Mouse (Mus musculus): ENCODE results near the gene Etv6. TPM values are rescaled to one million over a fixed set of nuclear protein-coding genes. Genes with fewer than 3 reads are reported as not detected.

Gene Etv6
- total and polyA plus RNA-seq, 2 experiments from 2014 or later: 4.0 to 9.1 TPM

DNA sequence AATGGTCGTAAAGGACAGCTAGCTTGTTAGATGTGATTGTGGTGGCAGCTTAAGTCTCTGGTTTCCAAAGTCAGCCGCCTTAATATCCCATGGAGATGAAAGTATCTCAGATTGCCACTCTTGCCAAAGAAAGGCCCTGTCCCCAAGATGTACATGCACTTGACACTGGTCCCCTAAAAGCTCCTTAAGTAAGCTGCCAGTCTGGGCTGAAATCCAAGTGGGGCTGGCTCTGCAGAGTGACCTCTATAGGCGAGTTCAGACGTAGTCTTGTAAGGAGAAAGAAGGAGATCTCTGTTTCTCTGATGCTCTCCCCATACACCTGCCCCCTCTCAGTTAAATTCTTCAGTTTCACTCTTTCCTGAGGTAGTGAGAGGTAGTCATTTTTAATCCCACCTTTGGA lies 200.8 kb downstream of the Etv6 start:
- ATAC-seq: no peak
- Histone ChIP-seq H3K27me3 (ENCODE audit: insufficient read depth, low read length) (no peaks in the 10 kb centered on the region), H3K9ac (replicated peaks; ENCODE audit: low read length) (no peak overlapping the region), H3K4me2 (ENCODE audit: low read depth, low read length) (no peak overlapping the region), H3K9me3 (ENCODE audit: low read length) (no peaks in the 10 kb centered on the region), H3K4me1 (ENCODE audit: insufficient read depth, low read length) (no peaks in the 10 kb centered on the region), H3K27ac (no peak overlapping the region), H3K36me3 (ENCODE audit: insufficient read depth, low read length) (no peaks in the 10 kb centered on the region; the same call in 1 of the 2 replicates), H3K4me3 (ENCODE audit: low read length) (no peak overlapping the region)
- TF ChIP-seq CTCF (IDR thresholded peaks at IDR 0.05; ENCODE audit: low read depth): 0 out of 2 replicates have a peak, but pooled peaks have one; percentile 4
- no peak for DNase-seq (ENCODE audit: low spot score)
- 56% methylated on average over 4 of the region's 4 CpGs for WGBS

GRCm38 (mm10) chr6:134238455-134238854 lies 203.0 kb downstream of the Etv6 start:
- WGBS: 83% methylated on average over 9 of the region's 9 CpGs
- ATAC-seq: no peak

GRCm38 (mm10) chr6:134240988-134241387 lies 205.5 kb downstream of the Etv6 start:
- no peaks in the 10 kb centered on the region for H3K9me3 ChIP-seq (ENCODE audit: low read length)
- no peaks in the 10 kb centered on the region for H3K27me3 ChIP-seq (ENCODE audit: insufficient read depth, low read length)
- H3K4me2 ChIP-seq (ENCODE audit: low read depth, low read length): no peak overlapping the region
- ATAC-seq (no peak), DNase-seq (ENCODE audit: low spot score) (no peak)
- no peak overlapping the region for H3K9ac ChIP-seq (replicated peaks; ENCODE audit: low read length)
- WGBS: 98% methylated on average over 4 of the region's 4 CpGs
- H3K4me3 ChIP-seq (ENCODE audit: low read length): no peak overlapping the region
- no peaks in the 10 kb centered on the region for H3K4me1 ChIP-seq (ENCODE audit: insufficient read depth, low read length)
- TF ChIP-seq CTCF (IDR thresholded peaks at IDR 0.05; ENCODE audit: low read depth): peak; percentile 40
- no peaks in the 10 kb centered on the region; the same call in 1 of the 2 replicates for H3K36me3 ChIP-seq (ENCODE audit: insufficient read depth, low read length)
- no peak overlapping the region for H3K27ac ChIP-seq

More at GRCm38 (mm10) chr6:134238455-134238854, 203.0 kb downstream of the Etv6 start:
- H3K4me3 ChIP-seq (ENCODE audit: low read length): no peak overlapping the region
- H3K9ac ChIP-seq (replicated peaks; ENCODE audit: low read length): no peak overlapping the region
- DNase-seq (ENCODE audit: low spot score): no peak
- no peak for TF ChIP-seq CTCF (IDR thresholded peaks at IDR 0.05; ENCODE audit: low read depth)
- no peaks in the 10 kb centered on the region for H3K4me1 ChIP-seq (ENCODE audit: insufficient read depth, low read length)
- no peaks in the 10 kb centered on the region for H3K27me3 ChIP-seq (ENCODE audit: insufficient read depth, low read length)
- H3K27ac ChIP-seq: no peak overlapping the region
- H3K36me3 ChIP-seq (ENCODE audit: insufficient read depth, low read length): no peaks in the 10 kb centered on the region; the same call in 1 of the 2 replicates
- H3K4me2 ChIP-seq (ENCODE audit: low read depth, low read length): no peak overlapping the region
- H3K9me3 ChIP-seq (ENCODE audit: low read length): no peaks in the 10 kb centered on the region

- ATAC-seq (no peak), DNase-seq (ENCODE audit: low spot score) (no peak)
- Histone ChIP-seq H3K4me2 (ENCODE audit: low read depth, low read length) (no peak overlapping the region), H3K9ac (replicated peaks; ENCODE audit: low read length) (no peak overlapping the region), H3K9me3 (ENCODE audit: low read length) (no peaks in the 10 kb centered on the region), H3K27me3 (ENCODE audit: insufficient read depth, low read length) (no peaks in the 10 kb centered on the region), H3K4me1 (ENCODE audit: insufficient read depth, low read length) (no peaks in the 10 kb centered on the region), H3K4me3 (ENCODE audit: low read length) (no peak overlapping the region), H3K27ac (peak overlapping the region; percentile 26; the same call in 1 of the 2 replicates), H3K36me3 (ENCODE audit: insufficient read depth, low read length) (no peaks in the 10 kb centered on the region)
- WGBS: 48% methylated on average over 3 of the region's 3 CpGs
- TF ChIP-seq CTCF (IDR thresholded peaks at IDR 0.05; ENCODE audit: low read depth): no peak
Measured at GRCm38 (mm10) chr6:134243119-134243518, 207.6 kb downstream of the Etv6 start.

DNA sequence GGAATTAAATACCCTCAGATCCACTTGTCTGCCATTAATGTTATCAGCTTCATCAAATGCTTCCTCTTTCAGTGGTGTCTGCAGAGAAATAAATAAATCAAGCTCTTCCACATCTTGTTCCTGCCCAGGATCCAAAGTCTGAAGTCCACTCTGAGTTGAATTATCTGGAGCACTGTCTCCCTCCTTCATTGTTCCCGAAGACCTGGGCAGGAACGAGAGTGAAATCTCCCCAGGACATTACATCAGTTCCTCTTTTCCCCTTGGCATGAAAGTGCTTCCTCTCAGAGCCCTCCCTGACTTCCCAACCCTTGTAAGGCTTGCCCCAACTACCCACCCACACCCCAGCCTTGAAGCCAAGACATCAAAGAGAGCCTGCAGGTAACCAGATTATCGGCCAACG lies 208.0 kb downstream of the Etv6 start:
- Histone ChIP-seq H3K9me3 (ENCODE audit: low read length) (no peaks in the 10 kb centered on the region), H3K9ac (replicated peaks; ENCODE audit: low read length) (no peak overlapping the region), H3K4me3 (ENCODE audit: low read length) (no peak overlapping the region), H3K27me3 (ENCODE audit: insufficient read depth, low read length) (no peaks in the 10 kb centered on the region), H3K36me3 (ENCODE audit: insufficient read depth, low read length) (no peaks in the 10 kb centered on the region), H3K27ac (peak overlapping the region; percentile 26; the same call in 1 of the 2 replicates), H3K4me1 (ENCODE audit: insufficient read depth, low read length) (no peaks in the 10 kb centered on the region), H3K4me2 (ENCODE audit: low read depth, low read length) (no peak overlapping the region)
- TF ChIP-seq CTCF (IDR thresholded peaks at IDR 0.05; ENCODE audit: low read depth): no peak
- no peak for DNase-seq (ENCODE audit: low spot score)
- WGBS: 82% methylated on average over 4 of the region's 4 CpGs
- no peak for ATAC-seq

DNA sequence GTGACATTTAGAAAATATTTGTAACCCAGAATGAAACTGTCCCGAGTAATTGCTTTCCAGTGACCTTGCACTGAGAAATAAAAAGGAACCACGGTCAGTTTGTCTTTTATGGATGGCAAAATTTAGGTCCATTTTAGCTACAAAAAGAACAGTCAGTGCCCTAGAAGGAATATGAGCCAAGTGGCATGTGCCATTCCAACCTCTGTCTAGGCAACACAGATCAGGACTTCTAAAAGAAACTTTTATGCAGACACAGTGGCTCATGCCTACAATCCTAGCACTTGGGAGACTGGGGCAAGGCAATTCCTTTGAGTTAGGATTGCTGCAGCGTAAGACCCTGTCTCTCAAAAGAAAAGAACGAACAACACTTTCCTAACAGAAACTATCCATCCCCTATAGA lies 208.6 kb downstream of the Etv6 start:
- WGBS: 84% methylated on average over 4 of the region's 4 CpGs
- Histone ChIP-seq H3K9ac (replicated peaks; ENCODE audit: low read length) (no peak overlapping the region), H3K4me1 (ENCODE audit: insufficient read depth, low read length) (no peaks in the 10 kb centered on the region), H3K4me3 (ENCODE audit: low read length) (no peak overlapping the region), H3K27ac (no peak overlapping the region), H3K36me3 (ENCODE audit: insufficient read depth, low read length) (no peaks in the 10 kb centered on the region), H3K4me2 (ENCODE audit: low read depth, low read length) (no peak overlapping the region), H3K9me3 (ENCODE audit: low read length) (no peaks in the 10 kb centered on the region), H3K27me3 (ENCODE audit: insufficient read depth, low read length) (no peaks in the 10 kb centered on the region)
- ATAC-seq (no peak), DNase-seq (ENCODE audit: low spot score) (no peak)
- TF ChIP-seq CTCF (IDR thresholded peaks at IDR 0.05; ENCODE audit: low read depth): no peak

GRCm38 (mm10) chr6:134246109-134246508 lies 210.6 kb downstream of the Etv6 start:
- H3K27me3 ChIP-seq (ENCODE audit: insufficient read depth, low read length): no peaks in the 10 kb centered on the region
- DNase-seq (ENCODE audit: low spot score) (no peak), ATAC-seq (no peak)
- H3K4me2 ChIP-seq (ENCODE audit: low read depth, low read length): no peak overlapping the region
- no peaks in the 10 kb centered on the region for H3K36me3 ChIP-seq (ENCODE audit: insufficient read depth, low read length)
- 72% methylated on average over 2 of the region's 2 CpGs for WGBS
- no peaks in the 10 kb centered on the region for H3K9me3 ChIP-seq (ENCODE audit: low read length)
- H3K27ac ChIP-seq: no peak overlapping the region
- no peak overlapping the region for H3K9ac ChIP-seq (replicated peaks; ENCODE audit: low read length)
- H3K4me1 ChIP-seq (ENCODE audit: insufficient read depth, low read length): no peaks in the 10 kb centered on the region
- TF ChIP-seq CTCF (IDR thresholded peaks at IDR 0.05; ENCODE audit: low read depth): no peak
- no peak overlapping the region for H3K4me3 ChIP-seq (ENCODE audit: low read length)
